Mouse (Mus musculus): ENCODE measurements around the gene Smap1. TPM values are rescaled to one million over a fixed set of nuclear protein-coding genes. Genes with fewer than 3 reads are reported as not detected.

Smap1 gene
- polyA plus RNA-seq (2012; rRNA removed; ENCODE audit: low replicate concordance) = 17.9 and 28.1 TPM in 2 replicates

GRCm38 (mm10) chr1:23921711-23922529 lies at the start of gene Smap1:
TSS of gene Smap1 (minus strand) at chr1:23922317.

Other genes with a start within 250 kb of the Smap1 start
- gene B3gat2, start 160.6 kb downstream of the Smap1 start, polyA plus RNA-seq (2012; rRNA removed; ENCODE audit: low replicate concordance) = not detected in 2 replicates
- gene Sdhaf4, start 83.3 kb upstream of the Smap1 start, polyA plus RNA-seq (2012; rRNA removed; ENCODE audit: low replicate concordance) = 1.1 and 2.2 TPM in 2 replicates
- gene Fam135a, start 178.0 kb upstream of the Smap1 start, polyA plus RNA-seq (2012; rRNA removed; ENCODE audit: low replicate concordance) = 2.8 and 4.4 TPM in 2 replicates